Mouse (Mus musculus) heart, embryonic 15.5 days (tissue): ENCODE data around the gene Ulk4. TPM values are rescaled to one million over a fixed set of nuclear protein-coding genes. Genes with fewer than 3 reads are reported as not detected.

Experiments
- ATAC-seq: fragments of 200-750 bp; cut with Nextera tagmentation; replicated peaks from 2 replicates; pipeline ENCODE4 v1.8.0; 2017; ENCODE audit warnings: low read depth, moderate TSS enrichment; ENCODE audit not compliant: insufficient number of reproducible peaks, insufficient read depth, low FRiP score
- H3K27ac ChIP-seq: fragments of 300-500 bp; sonication (generic); 2 replicates; pipeline ENCODE4 v1.5.1; 2015; ENCODE audit warnings: mild to moderate bottlenecking, inconsistent platforms
- H3K27me3 ChIP-seq: fragments of 300-500 bp; sonication (generic); 2 replicates; pipeline ENCODE4 v1.6.1; 2015; ENCODE audit warnings: inconsistent platforms
- H3K36me3 ChIP-seq: fragments of 300-500 bp; sonication (generic); 2 replicates; pipeline ENCODE4 v1.6.1; 2015; ENCODE audit warnings: mild to moderate bottlenecking, inconsistent platforms
- H3K4me1 ChIP-seq: fragments of 300-500 bp; sonication (generic); replicated peaks from 2 replicates; pipeline ENCODE4 v1.6.1; 2015; ENCODE audit warnings: inconsistent platforms
- H3K4me2 ChIP-seq: fragments of 300-500 bp; sonication (generic); 2 replicates; pipeline ENCODE4 v1.6.1; 2015; ENCODE audit warnings: inconsistent platforms, mild to moderate bottlenecking, moderate library complexity
- H3K4me3 ChIP-seq: fragments of 300-500 bp; sonication (generic); 2 replicates; pipeline ENCODE4 v1.5.1; 2015; ENCODE audit warnings: mild to moderate bottlenecking, inconsistent platforms
- H3K9ac ChIP-seq: fragments of 300-500 bp; sonication (generic); 2 replicates; pipeline ENCODE4 v1.6.1; 2015; ENCODE audit warnings: mild to moderate bottlenecking, inconsistent platforms
- H3K9me3 ChIP-seq: fragments of 300-500 bp; sonication (generic); replicated peaks from 2 replicates; pipeline ENCODE4 v1.6.1; 2016; ENCODE audit warnings: inconsistent platforms
- WGBS: fragments of 180-500 bp; shearing (Covaris S2); methylation state at CpG from one replicate; pipeline ENCODE4 v1.1.7; 2015; ENCODE audit warnings: mixed read lengths; 5-methylcytosine and 5-hydroxymethylcytosine counted together
- polyA plus RNA-seq: library from polyadenylated mRNA; unstranded; fragments of >200 nt; fragmentation: Nextera tagmentation; extraction: Ambion mirVana; gene quantifications from 2 replicates; pipeline ENCODE4 v1.2.1, GENCODE M21; 2015

Ulk4 gene
- polyA plus RNA-seq, 1 experiment from 2014 or later = 89.3 TPM

DNA sequence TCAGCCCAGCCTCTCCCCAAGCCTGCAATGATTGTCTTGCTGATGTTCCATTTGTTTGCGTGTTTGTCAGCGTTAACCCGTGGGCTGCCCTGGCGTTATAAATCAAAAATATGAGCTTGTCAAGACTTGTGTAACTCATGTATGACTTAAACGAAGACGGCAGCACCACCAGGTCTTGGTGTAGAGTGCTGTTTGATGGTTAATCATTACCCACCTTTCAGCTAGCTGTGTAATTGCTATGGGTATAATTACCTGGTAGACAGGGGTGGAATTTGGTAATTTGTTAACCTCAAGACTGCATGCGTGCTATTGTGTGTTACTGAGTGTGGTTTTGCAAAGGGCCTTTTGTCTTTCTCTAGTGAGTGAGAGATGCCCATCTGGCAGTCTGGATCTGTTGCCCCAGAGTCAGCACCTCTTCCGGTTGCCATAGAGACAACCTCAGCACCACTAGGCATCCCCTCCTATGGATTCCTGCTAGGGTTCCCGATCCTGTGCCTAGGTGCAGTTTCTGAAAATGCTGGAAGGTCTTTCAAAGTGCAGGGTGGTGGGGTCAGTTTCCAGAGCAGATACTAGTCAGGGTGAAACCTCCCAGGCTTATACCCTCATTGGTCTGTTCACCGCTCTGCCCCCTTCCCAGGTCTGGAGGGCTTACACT lies 35.4 kb upstream of the Ulk4 start:
- Histone ChIP-seq H3K27me3 (no peaks in the 10 kb centered on the region), H3K9ac (no peak overlapping the region), H3K9me3 (no peaks in the 10 kb centered on the region), H3K36me3 (no peaks in the 10 kb centered on the region), H3K4me3 (no peak overlapping the region), H3K4me1 (peaks cover 79% of the 10 kb centered on the region), H3K4me2 (no peak overlapping the region), H3K27ac (peak overlapping the region; percentile 94)
- no peak for ATAC-seq
- 76% methylated on average over 10 of the region's 10 CpGs for WGBS

DNA sequence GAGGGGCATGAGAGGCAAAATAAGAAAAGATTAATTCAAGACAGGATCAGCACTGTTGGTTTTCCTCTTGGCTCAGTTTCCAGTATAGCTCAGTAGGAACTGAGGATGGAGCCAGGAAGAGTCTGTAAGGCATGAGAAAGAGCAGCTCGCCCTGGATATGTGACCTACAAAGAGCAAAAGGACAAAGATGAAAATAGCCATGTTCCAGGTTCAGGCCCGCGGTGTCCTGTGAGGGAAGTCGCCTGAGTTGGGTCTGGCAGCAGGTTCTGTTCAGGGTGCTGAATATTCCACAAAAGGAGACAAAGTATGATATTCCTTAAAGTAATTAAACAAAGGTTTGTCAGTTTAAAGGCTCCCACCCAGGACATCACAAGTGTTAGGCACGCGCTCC lies 34.8 kb upstream of the Ulk4 start:
- no peak overlapping the region for H3K9ac ChIP-seq
- H3K4me3 ChIP-seq = no peak overlapping the region
- H3K4me2 ChIP-seq = no peak overlapping the region
- H3K27me3 ChIP-seq = no peaks in the 10 kb centered on the region
- H3K27ac ChIP-seq = peak overlapping the region; percentile 94
- peaks cover 78% of the 10 kb centered on the region for H3K4me1 ChIP-seq
- no peak for ATAC-seq
- peaks cover 4% of the 10 kb centered on the region for H3K36me3 ChIP-seq
- 46% methylated on average over 6 of the region's 6 CpGs for WGBS
- no peaks in the 10 kb centered on the region for H3K9me3 ChIP-seq

DNA sequence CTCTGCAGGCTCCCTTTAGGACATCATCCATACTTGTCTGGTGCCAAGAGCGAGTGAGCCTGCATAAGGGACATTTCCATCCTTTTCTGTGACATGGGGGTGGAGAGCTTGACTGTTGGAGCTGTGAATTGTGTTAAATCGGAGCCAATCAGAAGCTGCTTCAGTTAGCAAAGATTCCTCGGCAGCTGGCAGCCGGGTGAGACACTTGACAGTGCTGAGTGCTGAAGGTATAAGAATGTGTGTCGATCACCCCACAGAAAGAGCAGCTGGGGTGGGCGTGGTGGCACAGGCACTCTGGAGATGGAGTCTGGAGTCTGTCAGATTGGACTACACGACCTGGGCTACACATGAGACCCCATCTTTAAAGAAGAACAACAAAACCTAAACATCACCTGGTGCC lies 33.5 kb upstream of the Ulk4 start:
- 55% methylated on average over 7 of the region's 7 CpGs for WGBS
- ATAC-seq = no peak
- no peaks in the 10 kb centered on the region for H3K27me3 ChIP-seq
- H3K4me2 ChIP-seq = no peak overlapping the region
- no peak overlapping the region for H3K4me3 ChIP-seq
- H3K27ac ChIP-seq = peak overlapping the region; percentile 79
- peaks cover 5% of the 10 kb centered on the region for H3K36me3 ChIP-seq
- H3K9ac ChIP-seq = no peak overlapping the region
- no peaks in the 10 kb centered on the region for H3K9me3 ChIP-seq
- peaks cover 68% of the 10 kb centered on the region for H3K4me1 ChIP-seq

DNA sequence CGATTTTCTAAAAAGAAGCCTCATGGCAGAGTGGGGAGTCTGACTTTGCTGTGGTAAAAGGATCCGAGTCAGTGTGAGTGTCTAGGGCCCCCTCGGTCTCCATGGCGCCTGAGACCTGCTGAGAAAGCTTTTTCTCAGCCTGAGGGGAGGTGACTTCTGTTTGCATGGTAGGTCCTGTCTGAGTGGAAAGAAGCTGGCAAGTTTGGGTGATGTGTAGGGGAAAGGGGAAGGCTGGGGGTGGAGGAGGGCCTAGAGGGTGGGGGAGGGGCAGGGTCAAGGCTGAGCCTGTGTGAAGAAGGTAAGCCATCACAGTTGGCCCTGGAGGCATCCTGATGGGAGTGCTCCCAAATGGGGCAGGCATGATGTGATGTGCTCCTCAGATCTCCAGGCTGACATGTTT lies 32.3 kb upstream of the Ulk4 start:
- H3K27ac ChIP-seq = peak overlapping the region; percentile 79; the same call in 1 of the 2 replicates
- H3K27me3 ChIP-seq = no peaks in the 10 kb centered on the region
- peaks cover 59% of the 10 kb centered on the region for H3K4me1 ChIP-seq
- no peak overlapping the region for H3K4me2 ChIP-seq
- no peak overlapping the region for H3K9ac ChIP-seq
- no peak overlapping the region for H3K4me3 ChIP-seq
- no peaks in the 10 kb centered on the region for H3K9me3 ChIP-seq
- ATAC-seq = no peak
- 46% methylated on average over 4 of the region's 4 CpGs for WGBS
- H3K36me3 ChIP-seq = peaks cover 5% of the 10 kb centered on the region

- Histone ChIP-seq H3K9me3 (no peaks in the 10 kb centered on the region), H3K27ac (no peak overlapping the region)
- 89% methylated on average over 4 of the region's 4 CpGs for WGBS
Observed at GRCm38 (mm10) chr9:121305456-121305855, 28.5 kb upstream of the Ulk4 start.

GRCm38 (mm10) chr9:121304520-121304919 lies 27.5 kb upstream of the Ulk4 start:
- peaks cover 57% of the 10 kb centered on the region for H3K4me1 ChIP-seq
- H3K9me3 ChIP-seq = no peaks in the 10 kb centered on the region
- H3K9ac ChIP-seq = no peak overlapping the region
- peaks cover 5% of the 10 kb centered on the region for H3K36me3 ChIP-seq
- no peak overlapping the region for H3K27ac ChIP-seq
- ATAC-seq = no peak
- H3K4me3 ChIP-seq = no peak overlapping the region
- H3K27me3 ChIP-seq = no peaks in the 10 kb centered on the region
- WGBS = 87% methylated on average over 10 of the region's 10 CpGs
- no peak overlapping the region for H3K4me2 ChIP-seq

More at GRCm38 (mm10) chr9:121305456-121305855, 28.5 kb upstream of the Ulk4 start:
- no peak overlapping the region for H3K4me3 ChIP-seq
- no peak overlapping the region for H3K9ac ChIP-seq
- H3K4me1 ChIP-seq = peaks cover 54% of the 10 kb centered on the region
- no peak overlapping the region for H3K4me2 ChIP-seq
- no peak for ATAC-seq
- no peaks in the 10 kb centered on the region for H3K27me3 ChIP-seq
- peaks cover 5% of the 10 kb centered on the region for H3K36me3 ChIP-seq

- H3K4me1 ChIP-seq = peaks cover 60% of the 10 kb centered on the region
- 0 out of 2 replicates have a peak overlapping the region, but pooled peaks have one; percentile 25 for H3K27ac ChIP-seq
- no peaks in the 10 kb centered on the region for H3K27me3 ChIP-seq
- no peak overlapping the region for H3K9ac ChIP-seq
- H3K9me3 ChIP-seq = no peaks in the 10 kb centered on the region
- no peak overlapping the region for H3K4me3 ChIP-seq
- ATAC-seq = no peak
- peaks cover 5% of the 10 kb centered on the region for H3K36me3 ChIP-seq
- WGBS = 66% methylated on average over 9 of the region's 9 CpGs
- no peak overlapping the region for H3K4me2 ChIP-seq
Observed at GRCm38 (mm10) chr9:121303748-121304147, 26.8 kb upstream of the Ulk4 start.

GRCm38 (mm10) chr9:121303086-121303485 lies 26.1 kb upstream of the Ulk4 start:
- H3K27ac ChIP-seq = peak overlapping the region; percentile 25; the same call in 1 of the 2 replicates
- ATAC-seq = no peak

GRCm38 (mm10) chr9:121302543-121302942 lies 25.5 kb upstream of the Ulk4 start:
- no peak overlapping the region for H3K9ac ChIP-seq
- H3K4me3 ChIP-seq = no peak overlapping the region
- 0 out of 2 replicates have a peak overlapping the region, but pooled peaks have one; percentile 25 for H3K27ac ChIP-seq
- ATAC-seq = no peak
- peaks cover 63% of the 10 kb centered on the region for H3K4me1 ChIP-seq
- H3K27me3 ChIP-seq = no peaks in the 10 kb centered on the region
- peaks cover 5% of the 10 kb centered on the region for H3K36me3 ChIP-seq
- H3K9me3 ChIP-seq = no peaks in the 10 kb centered on the region
- WGBS = 87% methylated on average over 7 of the region's 8 CpGs
- no peak overlapping the region for H3K4me2 ChIP-seq

More at GRCm38 (mm10) chr9:121303086-121303485, 26.1 kb upstream of the Ulk4 start:
- H3K4me3 ChIP-seq = no peak overlapping the region
- H3K9me3 ChIP-seq = no peaks in the 10 kb centered on the region
- no peaks in the 10 kb centered on the region for H3K27me3 ChIP-seq
- peaks cover 5% of the 10 kb centered on the region for H3K36me3 ChIP-seq
- H3K4me2 ChIP-seq = no peak overlapping the region
- H3K9ac ChIP-seq = no peak overlapping the region
- 46% methylated on average over 6 of the region's 6 CpGs for WGBS
- H3K4me1 ChIP-seq = peaks cover 63% of the 10 kb centered on the region

GRCm38 (mm10) chr9:121301041-121301920 lies 24.3 kb upstream of the Ulk4 start:
- Histone ChIP-seq H3K4me3 (no peak overlapping the region), H3K9me3 (no peaks in the 10 kb centered on the region), H3K4me1 (peaks cover 63% of the 10 kb centered on the region), H3K9ac (peak overlapping the region; percentile 22; the same call in 1 of the 2 replicates), H3K27me3 (0 out of 2 replicates have a peak, but pooled peaks cover 5% of the 10 kb centered on the region), H3K27ac (peak overlapping the region; percentile 25; the same call in 1 of the 2 replicates), H3K36me3 (no peaks in the 10 kb centered on the region), H3K4me2 (peak overlapping the region; percentile 36)
- 76% methylated on average over 22 of the region's 22 CpGs for WGBS
- ATAC-seq = no peak

GRCm38 (mm10) chr9:121299976-121300570 lies 23.1 kb upstream of the Ulk4 start:
- Histone ChIP-seq H3K4me2 (peak overlapping the region; percentile 98), H3K27me3 (0 out of 2 replicates have a peak, but pooled peaks cover 10% of the 10 kb centered on the region), H3K36me3 (no peaks in the 10 kb centered on the region), H3K9me3 (no peaks in the 10 kb centered on the region), H3K4me3 (0 out of 2 replicates have a peak overlapping the region, but pooled peaks have one; percentile 4), H3K9ac (peak overlapping the region; percentile 20; the same call in 1 of the 2 replicates), H3K4me1 (peaks cover 60% of the 10 kb centered on the region), H3K27ac (0 out of 2 replicates have a peak overlapping the region, but pooled peaks have one; percentile 1)
- 69% methylated on average over 19 of the region's 19 CpGs for WGBS
- ATAC-seq = no peak
